In genomic region chr19:46454126-46454880, GRCm38 (mm10) we compare ENCODE assay signal across 8 mouse cellular contexts. TPM values are rescaled to one million over a fixed set of nuclear protein-coding genes. Genes with fewer than 3 reads are reported as not detected.
A peak's percentile ranks its signal among the peaks of the same experiment; 100 is the strongest.
DNase-seq lines count a peak whose midpoint lies in the region; ATAC-seq and TF ChIP-seq lines count a peak whose summit lies in the region.

No protein-coding gene starts in this region.

- H3K9ac ChIP-seq in forebrain, embryonic 14.5 days (ENCODE audit: low read length) = no peak overlapping the region
- H3K9ac ChIP-seq in limb, embryonic 14.5 days (ENCODE audit: low read depth, low read length, severe bottlenecking) = 0 out of 2 replicates have a peak overlapping the region, but pooled peaks have one; percentile 16
- H3K9ac ChIP-seq in neural tube, embryonic 14.5 days (replicated peaks; ENCODE audit: low read depth, low read length) = no peak overlapping the region; the same call in 1 of the 2 replicates

- peaks cover 4% of the 10 kb centered on the region; the same call in 1 of the 2 replicates for H3K4me1 ChIP-seq in forebrain, embryonic 14.5 days (ENCODE audit: control insufficient read depth, insufficient read depth, low read length)
- no peaks in the 10 kb centered on the region for H3K4me1 ChIP-seq in limb, embryonic 14.5 days (ENCODE audit: control insufficient read depth, insufficient read depth, low read length)
- H3K4me1 ChIP-seq in neural tube, embryonic 14.5 days (ENCODE audit: control insufficient read depth, insufficient read depth, low read length) = peaks cover 5% of the 10 kb centered on the region; the same call in 1 of the 2 replicates

- no peak for TF ChIP-seq POLR2A in limb, embryonic 14.5 days (IDR thresholded peaks at IDR 0.05; ENCODE audit: borderline replicate concordance, extremely low read depth, insufficient read depth, insufficient read length)

- H3K27me3 ChIP-seq in forebrain, embryonic 14.5 days (replicated peaks; ENCODE audit: control insufficient read depth, insufficient read depth, low read length) = no peaks in the 10 kb centered on the region
- H3K27me3 ChIP-seq in limb, embryonic 14.5 days (ENCODE audit: control insufficient read depth, insufficient read depth, low read length) = no peaks in the 10 kb centered on the region
- no peaks in the 10 kb centered on the region for H3K27me3 ChIP-seq in neural tube, embryonic 14.5 days (ENCODE audit: control insufficient read depth, insufficient read depth, low read length)

- H3K4me3 ChIP-seq in layer of hippocampus, adult 2 months = no peak overlapping the region
- H3K4me3 ChIP-seq in forebrain, embryonic 14.5 days (ENCODE audit: low read depth, low read length) = no peak overlapping the region
- H3K4me3 ChIP-seq in limb, embryonic 14.5 days (replicated peaks; ENCODE audit: low read length) = no peak overlapping the region
- H3K4me3 ChIP-seq in neural tube, embryonic 14.5 days (ENCODE audit: low read depth, low read length) = no peak overlapping the region

- no peak for DNase-seq in layer of hippocampus, adult 2 months (ENCODE audit: low spot score in 2 of 2)
- no peak for DNase-seq in layer of hippocampus, adult 9-10 months (ENCODE audit: low spot score)
- no peak for DNase-seq in forebrain, embryonic 14.5 days (ENCODE audit: low spot score)
- DNase-seq in limb, embryonic 14.5 days (ENCODE audit: low spot score) = no peak
- no peak for DNase-seq in gastrocnemius, postnatal 10 days
- no peak for DNase-seq in gastrocnemius, adult 8-10 months (ENCODE audit: low spot score in 2 of 2)
- DNase-seq in frontal cortex, postnatal 10 days (ENCODE audit: low spot score in 2 of 2) = no peak

- ATAC-seq in forebrain, embryonic 14.5 days = no peak
- ATAC-seq in limb, embryonic 14.5 days (ENCODE audit: low FRiP score, low read depth) = no peak
- no peak for ATAC-seq in neural tube, embryonic 14.5 days (ENCODE audit: low read depth)

- WGBS in forebrain, embryonic 14.5 days = 84% methylated on average over 20 of the region's 20 CpGs
- WGBS in limb, embryonic 14.5 days = 61% methylated on average over 20 of the region's 20 CpGs
- 71% methylated on average over 20 of the region's 20 CpGs for WGBS in neural tube, embryonic 14.5 days

- H3K9me3 ChIP-seq in forebrain, embryonic 14.5 days (replicated peaks; ENCODE audit: control insufficient read depth, low read length) = no peaks in the 10 kb centered on the region
- H3K9me3 ChIP-seq in limb, embryonic 14.5 days (ENCODE audit: control insufficient read depth, low read length) = no peaks in the 10 kb centered on the region
- H3K9me3 ChIP-seq in neural tube, embryonic 14.5 days (ENCODE audit: control insufficient read depth, low read length) = no peaks in the 10 kb centered on the region

- peaks cover 53% of the 10 kb centered on the region for H3K36me3 ChIP-seq in forebrain, embryonic 14.5 days (ENCODE audit: control insufficient read depth, insufficient read depth, low read length)
- peaks cover 74% of the 10 kb centered on the region for H3K36me3 ChIP-seq in limb, embryonic 14.5 days (ENCODE audit: control insufficient read depth, insufficient read depth, low read length)
- peaks cover 11% of the 10 kb centered on the region; the same call in 1 of the 2 replicates for H3K36me3 ChIP-seq in neural tube, embryonic 14.5 days (ENCODE audit: control insufficient read depth, insufficient read depth, low read length)

- no peak overlapping the region for H3K4me2 ChIP-seq in forebrain, embryonic 14.5 days (ENCODE audit: low read length)
- H3K4me2 ChIP-seq in limb, embryonic 14.5 days (replicated peaks; ENCODE audit: low read depth, low read length, severe bottlenecking) = no peak overlapping the region
- H3K4me2 ChIP-seq in neural tube, embryonic 14.5 days (ENCODE audit: low read depth, low read length) = no peak overlapping the region

- TF ChIP-seq CTCF in layer of hippocampus, adult 2 months (conservative IDR thresholded peaks at IDR 0.05) = no peak

- peak overlapping the region; percentile 69 for H3K27ac ChIP-seq in layer of hippocampus, adult 2 months
- H3K27ac ChIP-seq in forebrain, embryonic 14.5 days (ENCODE audit: low read depth, low read length) = peak overlapping the region; percentile 27; the same call in 1 of the 2 replicates
- H3K27ac ChIP-seq in limb, embryonic 14.5 days (replicated peaks; ENCODE audit: low read depth, low read length) = peak overlapping the region; percentile 48; the same call in 1 of the 2 replicates
- H3K27ac ChIP-seq in neural tube, embryonic 14.5 days (ENCODE audit: low read depth, low read length) = peak overlapping the region; percentile 44; the same call in 1 of the 2 replicates

RNA-seq across cellular contexts. Expression of gene Trim8, which starts 47.2 kb away (rescaled TPM):
- 100 to 1,000 TPM in 1 of 2 experiments, 10 to 100 TPM in 1; 99.9 to 108 TPM for total RNA-seq in layer of hippocampus, adult 2 months (2021)
- polyA plus RNA-seq in forebrain, embryonic 14.5 days (2014; fragmentation: Nextera tagmentation; extraction: Ambion mirVana) = 23.0 and 24.8 TPM in 2 replicates
- polyA plus RNA-seq in limb, embryonic 14.5 days (2012; rRNA removed) = 22.7 and 32.5 TPM in 2 replicates
- polyA plus RNA-seq in limb, embryonic 14.5 days (2014; fragmentation: Nextera tagmentation; extraction: Ambion mirVana) = 21.5 and 23.1 TPM in 2 replicates
- polyA plus RNA-seq in neural tube, embryonic 14.5 days (2014; fragmentation: Nextera tagmentation; extraction: Ambion mirVana) = 32.2 and 37.5 TPM in 2 replicates
- total RNA-seq in gastrocnemius, postnatal 10 days (2021) = 10 to 100 TPM; 26.1 to 29.7 TPM
- 10 to 100 TPM; 22.0 to 24.0 (median 22.7) TPM for total RNA-seq in gastrocnemius, adult 8-10 months (2022)

RNA-seq across cellular contexts. Expression of gene Sufu, which starts 57.6 kb away (rescaled TPM):
- total RNA-seq in layer of hippocampus, adult 2 months (2021) = 10 to 100 TPM; 20.3 to 23.2 TPM
- 21.8 and 27.8 TPM in 2 replicates for polyA plus RNA-seq in forebrain, embryonic 14.5 days (2014; fragmentation: Nextera tagmentation; extraction: Ambion mirVana)
- polyA plus RNA-seq in limb, embryonic 14.5 days (2012; rRNA removed) = 30.6 and 37.2 TPM in 2 replicates
- polyA plus RNA-seq in limb, embryonic 14.5 days (2014; fragmentation: Nextera tagmentation; extraction: Ambion mirVana) = 35.5 and 39.1 TPM in 2 replicates
- 20.2 and 24.9 TPM in 2 replicates for polyA plus RNA-seq in neural tube, embryonic 14.5 days (2014; fragmentation: Nextera tagmentation; extraction: Ambion mirVana)
- total RNA-seq in gastrocnemius, postnatal 10 days (2021) = 10 to 100 TPM; 11.8 to 14.2 TPM
- total RNA-seq in gastrocnemius, adult 8-10 months (2022) = 1 to 10 TPM; 4.5 to 5.7 (median 5.3) TPM

RNA-seq across cellular contexts. Expression of gene Actr1a, which starts 58.8 kb away (rescaled TPM):
- total RNA-seq in layer of hippocampus, adult 2 months (2021) = 100 to 1,000 TPM; 179 to 184 TPM
- polyA plus RNA-seq in forebrain, embryonic 14.5 days (2014; fragmentation: Nextera tagmentation; extraction: Ambion mirVana) = 402 and 428 TPM in 2 replicates
- 96.2 and 104 TPM in 2 replicates for polyA plus RNA-seq in limb, embryonic 14.5 days (2012; rRNA removed)
- 152 and 155 TPM in 2 replicates for polyA plus RNA-seq in limb, embryonic 14.5 days (2014; fragmentation: Nextera tagmentation; extraction: Ambion mirVana)
- 320 and 344 TPM in 2 replicates for polyA plus RNA-seq in neural tube, embryonic 14.5 days (2014; fragmentation: Nextera tagmentation; extraction: Ambion mirVana)
- 10 to 100 TPM; 65.1 to 69.1 TPM for total RNA-seq in gastrocnemius, postnatal 10 days (2021)
- total RNA-seq in gastrocnemius, adult 8-10 months (2022) = 10 to 100 TPM; 56.5 to 61.5 (median 59.3) TPM
